Mouse (Mus musculus): ENCODE results near the gene Sympk. TPM values are rescaled to one million over a fixed set of nuclear protein-coding genes. Genes with fewer than 3 reads are reported as not detected.
"Not testable (repeated sequence)": the region's sequence is repeated elsewhere in the genome, so short reads cannot be mapped to it uniquely, and the experiment has no call there.

Sympk gene
- total RNA-seq, 2 experiments from 2014 or later: 37.7 to 42.8 TPM

DNA sequence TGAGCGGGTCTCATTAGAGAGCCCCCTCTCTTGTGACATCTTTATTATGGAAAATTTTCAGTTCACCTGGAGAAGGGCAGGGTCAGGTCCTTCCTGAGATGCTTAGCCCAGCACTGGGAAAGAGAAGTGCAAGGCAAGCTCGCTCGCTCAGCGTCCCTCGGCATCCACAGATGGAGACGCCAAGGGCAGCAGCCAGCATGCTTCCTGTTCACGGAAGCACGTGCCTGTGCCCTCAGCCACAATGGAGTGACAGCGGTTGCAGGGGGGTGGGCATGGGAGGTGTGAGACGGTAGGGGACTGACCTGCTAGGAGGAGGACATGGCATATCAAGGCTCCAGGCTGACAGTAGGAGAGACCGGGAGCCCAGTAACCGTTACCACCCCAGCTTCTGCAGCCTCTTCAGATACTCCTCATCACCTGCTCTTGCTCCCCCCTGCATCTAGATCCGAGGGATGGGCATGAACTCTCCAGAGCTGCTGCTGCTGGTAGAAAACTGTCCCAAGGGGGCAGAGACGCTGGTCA is 23.9 kb downstream of the Sympk start:
- no peak for ATAC-seq (replicated peaks; ENCODE audit: low FRiP score, poor library complexity, severe bottlenecking)

DNA sequence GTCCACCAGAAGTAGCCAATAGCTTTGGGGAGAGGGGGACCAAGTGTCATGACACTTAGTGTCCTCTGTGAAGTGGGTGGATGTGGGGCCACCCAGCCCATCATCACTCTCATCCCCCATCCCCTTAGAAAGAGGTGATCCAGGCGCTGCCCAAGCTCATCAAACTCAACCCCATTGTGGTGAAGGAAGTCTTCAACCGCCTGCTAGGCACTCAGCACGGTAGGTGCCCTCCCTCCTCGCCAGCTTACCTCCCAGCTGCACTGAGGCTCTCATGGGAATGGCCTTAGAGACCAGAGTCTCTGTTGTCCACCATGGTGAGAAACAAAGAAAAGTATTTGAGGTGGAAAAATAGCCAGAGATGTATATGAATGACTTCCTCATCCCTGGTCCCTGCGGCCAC is 25.1 kb downstream of the Sympk start:
- ATAC-seq (replicated peaks; ENCODE audit: low FRiP score, poor library complexity, severe bottlenecking): no peak

DNA sequence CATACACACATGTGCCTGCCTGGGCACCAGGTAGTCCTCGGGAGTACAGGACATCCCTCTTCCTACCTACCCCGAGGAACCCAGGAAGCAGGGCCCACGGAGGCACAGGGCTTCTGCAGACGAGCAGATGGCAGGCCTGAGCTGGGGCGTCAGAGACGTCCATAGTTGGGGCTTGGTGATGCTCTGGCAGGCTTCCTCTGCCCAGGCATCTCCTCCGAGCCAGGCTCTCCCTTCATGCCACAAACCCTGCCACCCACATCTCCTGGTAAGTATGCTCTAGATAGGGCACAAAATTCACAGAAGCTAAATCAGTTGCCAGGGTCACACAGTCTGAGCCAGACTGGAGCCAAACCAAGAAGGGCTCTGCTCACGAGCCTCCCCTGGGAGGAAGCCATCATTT is 26.0 kb downstream of the Sympk start:
- no peak for ATAC-seq (replicated peaks; ENCODE audit: low FRiP score, poor library complexity, severe bottlenecking)

DNA sequence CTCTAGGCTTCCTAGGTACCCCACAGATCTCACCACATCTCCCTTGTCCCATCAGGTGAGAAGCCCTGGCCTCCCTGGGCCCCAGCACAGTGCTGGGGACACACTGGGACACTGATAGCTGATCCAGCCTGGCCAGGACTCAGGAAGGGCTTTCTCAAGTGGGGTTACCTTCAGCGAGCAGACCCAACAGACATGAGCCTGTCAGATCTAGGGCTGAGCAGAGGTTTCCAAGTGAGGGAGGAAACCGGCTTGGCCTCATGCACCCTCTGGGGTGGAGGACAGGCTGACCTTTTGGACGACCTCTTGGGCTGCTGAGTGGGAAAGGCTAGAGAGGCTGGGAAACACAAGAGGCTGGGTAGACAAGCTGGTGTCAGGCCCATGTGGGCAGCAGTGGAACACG is 27.0 kb downstream of the Sympk start:
- no peak for ATAC-seq (replicated peaks; ENCODE audit: low FRiP score, poor library complexity, severe bottlenecking)

DNA sequence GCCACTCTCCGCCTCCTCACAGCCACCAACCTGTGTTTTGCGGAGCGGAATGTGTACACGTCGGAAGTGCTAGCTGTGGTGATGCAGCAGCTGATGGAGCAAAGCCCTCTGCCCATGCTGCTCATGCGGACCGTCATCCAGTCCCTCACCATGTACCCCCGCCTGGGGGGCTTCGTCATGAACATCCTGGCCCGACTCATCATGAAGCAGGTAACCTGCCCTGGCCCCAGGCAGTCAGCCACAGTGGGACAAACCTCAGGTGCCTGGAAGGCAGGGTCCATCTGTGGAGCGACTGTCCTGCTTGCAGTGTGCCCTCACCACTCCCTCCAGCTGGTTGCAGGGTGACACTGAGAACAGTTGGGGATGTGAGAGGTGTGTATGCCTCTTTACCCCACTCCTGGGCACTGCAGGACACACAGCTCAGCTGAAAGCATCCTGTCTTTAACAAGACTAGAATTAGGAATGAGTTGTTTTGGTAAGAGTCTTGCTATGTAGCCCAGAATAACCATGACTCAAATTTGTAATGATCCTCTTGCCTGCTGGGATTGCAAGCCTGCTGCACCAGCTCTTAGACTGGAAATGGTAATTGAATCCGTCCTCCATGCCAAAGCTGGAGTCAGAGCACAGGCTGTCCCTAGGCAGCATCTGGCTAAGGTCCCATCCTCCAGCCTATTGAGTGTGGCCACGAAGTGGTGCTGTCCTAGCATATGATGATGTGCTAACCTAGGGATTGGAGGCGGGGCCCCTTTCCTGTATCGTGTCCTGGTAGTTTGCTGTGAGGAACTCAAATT is 28.4 kb downstream of the Sympk start:
- ATAC-seq (replicated peaks; ENCODE audit: low FRiP score, poor library complexity, severe bottlenecking): no peak

DNA sequence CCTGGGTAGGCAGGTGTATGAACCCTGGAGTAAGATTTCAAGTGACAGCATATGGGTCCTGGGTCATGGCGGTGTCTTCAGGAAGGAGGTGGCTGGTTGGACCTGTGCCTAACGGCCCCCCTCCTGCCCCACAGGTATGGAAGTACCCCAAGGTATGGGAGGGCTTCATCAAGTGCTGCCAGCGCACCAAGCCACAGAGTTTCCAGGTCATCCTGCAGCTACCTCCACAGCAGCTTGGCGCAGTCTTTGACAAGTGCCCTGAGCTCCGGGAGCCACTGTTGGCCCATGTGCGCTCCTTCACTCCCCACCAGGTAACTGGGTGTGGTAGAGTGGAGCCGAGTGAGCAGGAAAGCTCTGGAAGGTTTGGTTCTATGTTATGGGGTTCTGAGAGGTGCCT is 29.0 kb downstream of the Sympk start:
- ATAC-seq (replicated peaks; ENCODE audit: low FRiP score, poor library complexity, severe bottlenecking): no peak

DNA sequence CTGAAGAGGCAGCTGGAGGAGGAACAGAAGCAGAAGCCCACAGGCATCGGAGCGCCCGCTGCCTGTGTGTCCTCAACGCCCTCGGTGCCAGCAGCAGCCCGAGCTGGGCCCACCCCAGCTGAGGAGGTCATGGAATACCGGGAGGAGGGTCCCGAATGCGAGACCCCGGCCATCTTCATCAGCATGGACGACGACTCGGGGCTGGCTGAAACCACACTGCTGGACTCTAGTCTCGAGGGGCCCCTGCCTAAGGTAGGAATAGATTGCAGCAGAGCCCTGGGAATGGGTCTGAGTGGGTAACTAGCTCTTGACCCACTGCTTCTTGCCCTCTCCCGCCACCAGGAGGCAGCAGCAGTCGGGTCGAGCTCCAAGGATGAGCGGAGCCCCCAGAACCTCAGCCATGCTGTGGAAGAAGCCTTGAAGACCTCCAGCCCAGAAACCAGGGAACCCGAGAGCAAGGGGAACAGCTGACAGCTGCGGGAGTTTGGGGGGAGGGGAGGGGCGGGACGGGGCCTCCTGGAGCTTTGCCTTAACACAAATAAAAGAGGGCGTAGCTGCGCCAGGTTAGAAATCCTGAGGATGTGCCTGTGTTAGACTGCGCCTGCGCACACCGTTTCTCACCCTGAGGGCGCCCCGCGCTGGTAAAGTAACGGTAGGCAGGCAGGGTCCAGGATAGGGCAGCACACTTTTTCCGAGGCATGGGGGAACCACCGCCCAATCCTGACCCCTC is 30.0 kb downstream of the Sympk start, which contains the start of gene Rsph6a:
Rsph6a (plus strand) TSS at position 644 of the 730 bp plus-strand sequence.
- no peak for ATAC-seq (replicated peaks; ENCODE audit: low FRiP score, poor library complexity, severe bottlenecking)

DNA sequence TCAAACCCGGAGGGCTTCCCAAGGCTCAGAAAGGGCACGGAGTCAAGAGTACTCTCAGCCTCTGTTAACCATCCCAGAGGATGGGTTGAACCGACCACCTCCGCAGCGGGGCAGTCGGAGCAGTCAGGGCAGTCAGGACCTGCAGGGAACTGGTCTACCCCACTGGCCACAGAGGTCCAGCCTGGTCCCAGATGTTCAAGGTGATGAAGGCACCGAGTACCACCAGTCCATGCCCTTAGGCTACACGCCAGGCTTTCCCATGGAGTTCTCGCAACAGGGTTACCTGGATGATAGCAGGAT is 30.6 kb downstream of the Sympk start:
- ATAC-seq (replicated peaks; ENCODE audit: low FRiP score, poor library complexity, severe bottlenecking): no peak

DNA sequence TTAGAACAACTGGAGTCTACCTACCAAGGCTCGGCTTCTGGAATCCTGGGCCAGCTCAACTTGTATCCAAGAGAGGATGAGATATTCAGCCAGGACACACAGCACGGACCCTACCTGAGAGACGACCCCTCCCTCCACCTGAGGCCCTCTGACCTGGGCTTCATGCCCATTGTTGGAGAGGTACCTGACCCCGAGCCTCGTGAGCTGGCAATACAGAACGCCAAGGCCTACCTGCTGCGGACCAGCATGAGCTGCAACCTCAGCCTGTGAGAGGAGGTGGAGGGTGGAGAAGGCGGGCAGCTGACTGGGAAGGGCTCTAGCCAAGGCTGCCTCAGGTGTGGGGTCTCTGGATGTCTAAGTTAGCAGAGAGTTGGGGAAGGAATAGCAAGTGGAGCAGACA is 30.9 kb downstream of the Sympk start:
- ATAC-seq (replicated peaks; ENCODE audit: low FRiP score, poor library complexity, severe bottlenecking): no peak

- no peak for ATAC-seq (replicated peaks; ENCODE audit: low FRiP score, poor library complexity, severe bottlenecking)
Observed at GRCm38 (mm10) chr7:19057405-19057804, 33.2 kb downstream of the Sympk start.

- no peak for ATAC-seq (replicated peaks; ENCODE audit: low FRiP score, poor library complexity, severe bottlenecking)
Observed at GRCm38 (mm10) chr7:19065896-19066295, 41.7 kb downstream of the Sympk start.

- no peak for ATAC-seq (replicated peaks; ENCODE audit: low FRiP score, poor library complexity, severe bottlenecking)
Observed at GRCm38 (mm10) chr7:19067063-19067462, 42.9 kb downstream of the Sympk start.

DNA sequence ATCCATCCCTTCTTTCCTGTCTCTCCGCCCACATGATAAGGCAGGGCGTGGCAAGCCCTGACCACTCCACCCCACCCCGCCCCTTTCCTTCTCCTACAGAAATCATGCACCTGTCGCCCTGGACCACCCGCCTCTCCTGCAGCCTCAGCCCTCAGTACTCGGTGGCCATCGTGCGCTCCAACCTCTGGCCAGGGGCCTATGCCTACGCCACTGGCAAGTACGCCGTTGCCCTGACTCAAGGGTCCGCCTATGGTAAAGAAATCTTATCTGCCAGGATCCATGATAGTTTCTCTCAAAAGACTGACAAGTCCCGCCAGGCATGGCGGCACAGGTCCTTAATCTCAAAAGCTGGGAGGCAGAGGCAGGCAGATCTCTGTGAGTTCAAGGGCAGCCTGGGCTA is 43.8 kb downstream of the Sympk start:
- no peak for ATAC-seq (replicated peaks; ENCODE audit: low FRiP score, poor library complexity, severe bottlenecking)

- ATAC-seq (replicated peaks; ENCODE audit: low FRiP score, poor library complexity, severe bottlenecking): no peak
Observed at GRCm38 (mm10) chr7:19068707-19069106, 44.5 kb downstream of the Sympk start.

GRCm38 (mm10) chr7:19069500-19069899 is 45.3 kb downstream of the Sympk start:
- ATAC-seq (replicated peaks; ENCODE audit: low FRiP score, poor library complexity, severe bottlenecking): no peak

GRCm38 (mm10) chr7:19071024-19071423 is 46.8 kb downstream of the Sympk start:
- not testable (repeated sequence) for ATAC-seq (replicated peaks; ENCODE audit: low FRiP score, poor library complexity, severe bottlenecking)

DNA sequence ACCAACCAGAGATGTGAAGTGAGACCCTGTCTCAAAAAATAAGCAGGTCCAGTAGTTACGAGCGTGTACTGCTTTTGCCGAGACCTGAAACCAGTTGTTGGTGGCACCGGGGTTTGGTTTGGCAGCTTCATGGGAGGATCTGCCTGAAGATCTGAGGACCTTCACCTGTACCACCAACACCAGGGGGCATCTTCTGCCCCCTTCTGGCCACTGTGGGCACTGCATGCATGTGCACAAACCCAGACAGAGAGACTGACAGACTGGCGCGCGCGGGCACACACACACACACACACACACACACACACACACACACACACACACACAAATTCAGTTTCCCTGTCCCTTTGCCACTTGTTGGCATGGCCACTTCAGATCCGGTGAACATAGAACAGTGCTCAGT is 49.3 kb downstream of the Sympk start:
- ATAC-seq (replicated peaks; ENCODE audit: low FRiP score, poor library complexity, severe bottlenecking): no peak

GRCm38 (mm10) chr7:19074494-19074893 is 50.3 kb downstream of the Sympk start:
- no peak for ATAC-seq (replicated peaks; ENCODE audit: low FRiP score, poor library complexity, severe bottlenecking)

GRCm38 (mm10) chr7:19075231-19075630 is 51.1 kb downstream of the Sympk start:
- ATAC-seq (replicated peaks; ENCODE audit: low FRiP score, poor library complexity, severe bottlenecking): no peak

DNA sequence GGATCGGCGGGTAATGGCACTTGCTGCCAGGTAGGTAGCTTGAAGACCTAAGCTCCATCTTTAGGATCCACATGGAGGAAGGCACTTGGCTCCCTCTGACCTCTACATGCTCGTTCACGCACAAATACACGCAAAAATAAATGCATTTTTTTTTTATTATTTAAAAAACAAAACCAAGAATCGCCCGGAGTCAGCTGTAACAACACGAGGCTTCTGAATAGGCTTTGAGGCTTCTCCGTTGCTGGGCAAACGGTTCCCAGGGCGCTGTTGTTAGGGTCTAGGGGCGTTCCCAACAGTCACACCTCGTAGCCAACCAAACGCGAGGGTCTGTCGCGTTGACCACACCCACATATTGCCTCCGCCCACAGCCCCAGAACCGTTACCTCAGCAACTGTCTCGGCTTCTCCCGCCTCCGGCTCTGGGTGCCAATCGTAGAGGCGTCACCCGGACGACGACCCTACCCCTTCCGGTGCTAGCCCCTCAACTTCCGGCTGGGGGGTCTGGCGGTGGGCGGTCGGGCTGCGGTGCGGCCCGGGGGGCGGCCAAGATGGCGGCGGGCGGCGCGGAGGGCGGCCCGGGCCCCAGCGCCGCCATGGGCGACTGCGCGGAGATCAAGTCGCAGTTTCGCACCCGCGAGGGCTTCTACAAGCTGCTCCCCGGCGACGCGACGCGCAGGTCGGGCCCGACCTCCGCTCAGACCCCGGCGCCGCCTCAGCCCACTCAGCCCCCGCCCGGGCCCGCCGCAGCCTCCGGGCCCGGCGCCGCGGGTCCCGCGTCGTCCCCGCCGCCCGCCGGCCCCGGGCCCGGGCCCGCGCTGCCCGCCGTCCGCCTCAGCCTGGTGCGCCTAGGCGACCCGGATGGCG is 51.8 kb downstream of the Sympk start, which contains the start of gene Dmwd:
Dmwd (plus strand) TSS at position 505 of the 863 bp plus-strand sequence.
- peak; percentile 89 for ATAC-seq (replicated peaks; ENCODE audit: low FRiP score, poor library complexity, severe bottlenecking)
